Mouse (Mus musculus): ENCODE measurements at regions not wholly inside any gene's neighbourhood (a gene's known extent, or its start where the extent isn't known, plus 50 kb on each side); places are given as distances from the start of the nearest gene placed in this dataset.

- TF ChIP-seq EP300 (IDR thresholded peaks at IDR 0.05; ENCODE audit: low read depth) = no peak
- TF ChIP-seq CTCF (IDR thresholded peaks at IDR 0.05; ENCODE audit: low read depth) = no peak
These were observed 533.5 kb upstream of the Zic4 start for GRCm38 (mm10) chr9:90828701-90829100.

Data from liver, postnatal 0 days (tissue).